Mouse (Mus musculus): ENCODE data around the gene Adamts18. TPM values are rescaled to one million over a fixed set of nuclear protein-coding genes. Genes with fewer than 3 reads are reported as not detected.

Adamts18 gene
- total and polyA plus RNA-seq, 3 experiments = 0.16 TPM; not detected in 2

DNA sequence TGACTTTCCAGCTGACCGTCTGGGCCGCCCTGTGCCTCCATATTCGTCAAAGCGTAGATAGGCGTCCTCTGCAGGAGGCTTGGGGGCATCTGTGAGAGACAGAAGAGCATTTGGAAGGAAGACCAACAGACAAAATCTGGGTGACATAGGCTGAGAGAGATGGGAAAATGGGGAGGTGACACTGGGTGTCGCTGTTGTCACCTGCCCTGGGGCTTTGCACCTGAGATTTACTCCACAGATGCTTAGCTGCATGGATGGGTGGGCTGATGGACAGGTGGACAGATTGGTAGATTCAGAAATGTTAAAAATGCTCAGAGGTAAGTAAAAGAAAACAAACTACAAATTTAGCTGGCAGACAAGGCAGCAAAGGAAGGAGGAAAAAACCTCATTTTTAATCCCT, 73.2 kb downstream of the Adamts18 start:
- no peaks in the 10 kb centered on the region for H3K4me1 ChIP-seq (ENCODE audit: insufficient read depth, low read depth, low read length)
- H3K9me3 ChIP-seq (replicated peaks) = peaks cover 46% of the 10 kb centered on the region
- ATAC-seq (ENCODE audit: extremely low read depth, insufficient number of reproducible peaks, low FRiP score, poor library complexity, severe bottlenecking) = no peak
- H3K4me3 ChIP-seq (ENCODE audit: low read depth, low read length) = no peak overlapping the region
- H3K36me3 ChIP-seq (replicated peaks) = no peaks in the 10 kb centered on the region
- no peak for DNase-seq (ENCODE audit: low spot score)
- no peaks in the 10 kb centered on the region for H3K27me3 ChIP-seq (ENCODE audit: insufficient read depth, low read length)
- no peak for TF ChIP-seq GATA1 (IDR thresholded peaks at IDR 0.05; ENCODE audit: borderline replicate concordance, low read length)
- no peak for TF ChIP-seq TAL1 (conservative IDR thresholded peaks at IDR 0.05; ENCODE audit: low read depth, low read length)
- no peak for TF ChIP-seq CTCF (IDR thresholded peaks at IDR 0.05; ENCODE audit: low read depth, low read length)
- TF ChIP-seq GATA2 (IDR thresholded peaks at IDR 0.05; ENCODE audit: borderline replicate concordance, low read depth, low read length) = no peak
- TF ChIP-seq POLR2AphosphoS5 (IDR thresholded peaks at IDR 0.05; ENCODE audit: insufficient replicate concordance, low read depth, low read length) = no peak

DNA sequence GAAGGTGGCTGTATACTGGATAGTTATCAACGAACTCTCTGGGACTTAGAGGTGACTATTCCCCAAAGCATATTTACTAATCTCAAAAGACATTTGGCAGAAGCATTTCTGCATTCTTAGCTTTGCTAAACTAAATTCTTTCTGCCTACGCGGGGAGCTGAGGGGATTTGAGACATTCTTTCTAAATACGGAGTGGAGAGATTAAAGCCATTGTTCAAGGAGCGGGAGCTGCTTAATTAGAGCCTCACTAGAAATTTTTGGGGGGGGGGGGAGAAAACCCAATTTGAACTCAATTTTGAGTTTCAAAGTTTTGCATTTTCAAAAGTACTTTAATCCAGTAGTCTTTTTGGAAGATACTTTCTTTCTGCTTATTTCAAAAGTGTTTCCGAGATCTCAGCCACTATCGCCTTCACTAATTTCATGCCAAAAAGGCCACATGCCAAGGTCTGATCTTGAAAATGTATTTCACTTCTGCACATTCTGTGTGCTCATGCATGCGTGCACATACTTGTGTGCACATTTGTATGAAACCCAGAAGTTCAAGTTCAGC, 79.6 kb downstream of the Adamts18 start:
- ATAC-seq (ENCODE audit: extremely low read depth, insufficient number of reproducible peaks, low FRiP score, poor library complexity, severe bottlenecking) = no peak

DNA sequence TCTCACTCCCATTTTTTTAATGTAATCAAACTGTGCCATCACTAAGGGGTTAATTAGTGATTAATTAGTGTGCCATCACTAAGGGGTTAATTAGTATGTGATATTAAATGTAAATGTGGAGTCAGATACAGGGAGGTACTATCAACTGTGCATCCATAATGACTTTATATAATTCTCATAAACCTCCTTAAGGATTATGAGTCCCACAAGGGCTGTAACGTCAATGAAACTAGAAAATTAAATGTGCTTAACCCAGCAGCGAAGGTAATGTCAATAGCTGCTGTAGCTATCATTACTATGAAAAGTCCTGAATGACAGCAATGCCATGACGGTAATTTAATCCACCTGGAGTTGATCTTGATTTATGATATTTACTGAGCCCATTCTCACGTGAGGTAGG, 83.4 kb downstream of the Adamts18 start:
- H3K4me1 ChIP-seq (ENCODE audit: insufficient read depth, low read depth, low read length) = no peaks in the 10 kb centered on the region
- ATAC-seq (ENCODE audit: extremely low read depth, insufficient number of reproducible peaks, low FRiP score, poor library complexity, severe bottlenecking) (no peak), DNase-seq (ENCODE audit: low spot score) (no peak)
- no peaks in the 10 kb centered on the region for H3K36me3 ChIP-seq (replicated peaks)
- H3K9me3 ChIP-seq (replicated peaks) = peaks cover 30% of the 10 kb centered on the region
- TF ChIP-seq POLR2AphosphoS5 (IDR thresholded peaks at IDR 0.05; ENCODE audit: insufficient replicate concordance, low read depth, low read length) = no peak
- no peak for TF ChIP-seq GATA2 (IDR thresholded peaks at IDR 0.05; ENCODE audit: borderline replicate concordance, low read depth, low read length)
- H3K27me3 ChIP-seq (ENCODE audit: insufficient read depth, low read length) = no peaks in the 10 kb centered on the region
- no peak overlapping the region for H3K4me3 ChIP-seq (ENCODE audit: low read depth, low read length)

More for the DNA sequence above, 79.6 kb downstream of the Adamts18 start:
- Histone ChIP-seq H3K27me3 (ENCODE audit: insufficient read depth, low read length) (no peaks in the 10 kb centered on the region), H3K4me1 (ENCODE audit: insufficient read depth, low read depth, low read length) (no peaks in the 10 kb centered on the region), H3K36me3 (replicated peaks) (no peaks in the 10 kb centered on the region), H3K4me3 (ENCODE audit: low read depth, low read length) (no peak overlapping the region), H3K9me3 (replicated peaks) (peaks cover 25% of the 10 kb centered on the region)
- DNase-seq (ENCODE audit: low spot score) = no peak
- TF ChIP-seq TAL1 (conservative IDR thresholded peaks at IDR 0.05; ENCODE audit: low read depth, low read length) = no peak
- no peak for TF ChIP-seq CTCF (IDR thresholded peaks at IDR 0.05; ENCODE audit: low read depth, low read length)
- TF ChIP-seq POLR2AphosphoS5 (IDR thresholded peaks at IDR 0.05; ENCODE audit: insufficient replicate concordance, low read depth, low read length) = no peak
- no peak for TF ChIP-seq GATA2 (IDR thresholded peaks at IDR 0.05; ENCODE audit: borderline replicate concordance, low read depth, low read length)
- no peak for TF ChIP-seq GATA1 (IDR thresholded peaks at IDR 0.05; ENCODE audit: borderline replicate concordance, low read length)

DNA sequence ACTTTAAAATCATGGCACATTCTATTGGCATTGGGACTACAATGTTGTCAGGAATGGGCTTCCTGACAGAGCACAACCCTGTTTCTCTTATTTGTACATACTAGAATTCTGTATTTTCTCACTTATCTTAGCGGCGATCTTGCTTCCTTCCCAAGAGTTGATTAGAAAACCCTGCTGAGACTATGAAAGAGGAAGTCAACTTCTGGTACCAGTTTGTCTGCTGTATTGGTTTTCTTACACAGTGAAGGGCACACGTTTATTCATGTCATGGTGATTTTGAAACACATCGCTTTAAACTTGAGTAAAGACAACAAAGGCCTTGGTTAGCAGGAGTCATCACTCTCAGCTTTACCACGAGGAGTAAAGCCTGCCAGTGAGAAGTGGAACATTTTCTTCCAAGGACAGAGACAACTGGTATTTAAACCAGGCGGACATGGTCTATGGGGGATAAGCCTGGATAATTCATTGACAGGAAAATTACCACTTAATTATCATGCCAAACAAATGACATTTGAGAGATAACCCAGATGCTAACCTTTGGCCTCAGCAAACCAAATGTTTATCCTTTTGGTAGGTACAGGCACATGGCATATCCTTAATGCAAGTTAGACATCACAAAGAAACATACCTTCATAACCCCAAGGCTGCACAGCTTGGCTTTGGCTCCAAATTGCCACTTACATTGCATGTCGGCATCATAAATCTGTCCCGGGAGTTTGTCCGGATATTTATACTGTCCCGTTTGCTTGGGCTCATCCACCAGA, 84.8 kb downstream of the Adamts18 start:
- Histone ChIP-seq H3K4me3 (ENCODE audit: low read depth, low read length) (no peak overlapping the region), H3K36me3 (replicated peaks) (no peaks in the 10 kb centered on the region), H3K27me3 (ENCODE audit: insufficient read depth, low read length) (no peaks in the 10 kb centered on the region), H3K9me3 (replicated peaks) (peaks cover 33% of the 10 kb centered on the region), H3K4me1 (ENCODE audit: insufficient read depth, low read depth, low read length) (no peaks in the 10 kb centered on the region)
- no peak for TF ChIP-seq TAL1 (conservative IDR thresholded peaks at IDR 0.05; ENCODE audit: low read depth, low read length)
- TF ChIP-seq POLR2AphosphoS5 (IDR thresholded peaks at IDR 0.05; ENCODE audit: insufficient replicate concordance, low read depth, low read length) = no peak
- no peak for TF ChIP-seq CTCF (IDR thresholded peaks at IDR 0.05; ENCODE audit: low read depth, low read length)
- TF ChIP-seq GATA2 (IDR thresholded peaks at IDR 0.05; ENCODE audit: borderline replicate concordance, low read depth, low read length) = no peak
- TF ChIP-seq GATA1 (IDR thresholded peaks at IDR 0.05; ENCODE audit: borderline replicate concordance, low read length) = no peak
- DNase-seq (ENCODE audit: low spot score) = no peak
- ATAC-seq (ENCODE audit: extremely low read depth, insufficient number of reproducible peaks, low FRiP score, poor library complexity, severe bottlenecking) = no peak

DNA sequence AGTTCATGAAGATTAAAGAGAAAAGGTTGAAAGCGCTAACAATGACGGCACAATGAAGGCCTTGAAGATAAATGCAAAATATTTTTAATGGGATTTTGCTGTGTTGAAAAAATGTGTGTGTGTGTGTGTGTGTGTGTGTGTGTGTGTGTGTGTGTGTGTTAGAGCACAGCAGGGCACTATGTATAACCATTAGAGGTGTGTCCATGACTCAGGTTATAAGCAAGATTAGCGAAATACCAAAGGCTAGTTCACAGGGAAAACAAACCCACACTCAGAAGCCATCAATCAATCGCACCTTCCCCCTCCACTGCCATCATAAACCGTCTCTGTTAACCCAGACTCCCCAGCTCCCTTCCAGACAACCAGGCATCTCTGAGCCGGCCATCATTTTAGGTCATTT, 86.4 kb downstream of the Adamts18 start:
- no peaks in the 10 kb centered on the region for H3K27me3 ChIP-seq (ENCODE audit: insufficient read depth, low read length)
- H3K9me3 ChIP-seq (replicated peaks) = peaks cover 37% of the 10 kb centered on the region
- no peak overlapping the region for H3K4me3 ChIP-seq (ENCODE audit: low read depth, low read length)
- TF ChIP-seq TAL1 (conservative IDR thresholded peaks at IDR 0.05; ENCODE audit: low read depth, low read length) = no peak
- no peak for TF ChIP-seq GATA2 (IDR thresholded peaks at IDR 0.05; ENCODE audit: borderline replicate concordance, low read depth, low read length)
- TF ChIP-seq CTCF (IDR thresholded peaks at IDR 0.05; ENCODE audit: low read depth, low read length) = no peak
- no peak for TF ChIP-seq GATA1 (IDR thresholded peaks at IDR 0.05; ENCODE audit: borderline replicate concordance, low read length)
- TF ChIP-seq POLR2AphosphoS5 (IDR thresholded peaks at IDR 0.05; ENCODE audit: insufficient replicate concordance, low read depth, low read length) = no peak
- no peaks in the 10 kb centered on the region for H3K36me3 ChIP-seq (replicated peaks)
- DNase-seq (ENCODE audit: low spot score) (no peak), ATAC-seq (ENCODE audit: extremely low read depth, insufficient number of reproducible peaks, low FRiP score, poor library complexity, severe bottlenecking) (no peak)
- no peaks in the 10 kb centered on the region for H3K4me1 ChIP-seq (ENCODE audit: insufficient read depth, low read depth, low read length)

DNA sequence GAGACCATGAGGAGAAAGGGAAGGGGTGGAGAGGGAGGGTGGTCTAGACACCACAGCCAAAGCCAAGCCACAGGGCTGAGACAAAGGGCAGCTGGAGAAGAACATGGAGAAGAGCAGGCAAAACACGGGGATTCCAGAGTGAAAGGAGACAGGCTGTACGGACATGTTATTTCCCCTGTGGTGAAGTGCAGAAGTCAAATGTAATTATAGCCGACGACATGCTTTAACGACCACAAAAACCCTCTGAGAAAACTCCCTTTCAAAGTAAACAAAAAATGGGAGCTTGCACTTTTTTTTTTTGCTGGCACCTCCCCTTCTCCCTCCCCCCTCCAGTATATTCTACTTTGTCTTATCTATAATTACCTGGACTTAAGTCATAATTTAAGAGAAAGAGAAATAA, 92.7 kb downstream of the Adamts18 start:
- Histone ChIP-seq H3K4me1 (ENCODE audit: insufficient read depth, low read depth, low read length) (no peaks in the 10 kb centered on the region), H3K36me3 (replicated peaks) (no peaks in the 10 kb centered on the region), H3K27me3 (ENCODE audit: insufficient read depth, low read length) (no peaks in the 10 kb centered on the region), H3K4me3 (ENCODE audit: low read depth, low read length) (no peak overlapping the region), H3K9me3 (replicated peaks) (peaks cover 44% of the 10 kb centered on the region)
- ATAC-seq (ENCODE audit: extremely low read depth, insufficient number of reproducible peaks, low FRiP score, poor library complexity, severe bottlenecking) (no peak), DNase-seq (ENCODE audit: low spot score) (no peak)
- no peak for TF ChIP-seq POLR2AphosphoS5 (IDR thresholded peaks at IDR 0.05; ENCODE audit: insufficient replicate concordance, low read depth, low read length)
- no peak for TF ChIP-seq GATA1 (IDR thresholded peaks at IDR 0.05; ENCODE audit: borderline replicate concordance, low read length)
- no peak for TF ChIP-seq CTCF (IDR thresholded peaks at IDR 0.05; ENCODE audit: low read depth, low read length)
- TF ChIP-seq TAL1 (conservative IDR thresholded peaks at IDR 0.05; ENCODE audit: low read depth, low read length) = no peak
- no peak for TF ChIP-seq GATA2 (IDR thresholded peaks at IDR 0.05; ENCODE audit: borderline replicate concordance, low read depth, low read length)
